Mouse (Mus musculus): ENCODE measurements at regions not wholly inside any gene's neighbourhood (a gene's known extent, or its start where the extent isn't known, plus 50 kb on each side); places are given as distances from the start of the nearest gene placed in this dataset.

DNA sequence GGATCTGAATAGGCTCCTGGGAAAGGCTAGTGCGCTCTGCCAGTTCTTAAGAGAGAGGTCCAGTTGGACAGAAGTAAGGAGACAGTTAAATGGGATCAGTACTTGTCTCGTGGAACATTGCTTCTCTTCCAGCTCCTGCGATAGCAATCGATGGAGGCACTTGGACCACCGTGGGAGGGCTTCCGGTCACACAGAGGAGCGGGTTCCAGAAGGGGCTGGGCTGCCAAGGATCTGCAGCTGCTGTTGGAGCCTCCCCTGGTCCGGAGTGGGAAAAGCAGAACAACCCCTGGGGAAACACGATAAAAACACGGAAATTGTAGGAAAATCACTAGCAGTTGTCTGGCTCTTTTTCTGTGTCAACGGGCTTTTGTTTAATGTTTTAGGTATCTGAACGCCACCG is 252.3 kb upstream of the Gm5148 start:
- peak; percentile 44 for DNase-seq (ENCODE audit: low spot score in 2 of 2)

- DNase-seq (ENCODE audit: low spot score in 2 of 2), result no peak
Observed at GRCm38 (mm10) chr3:37975194-37975756, 251.0 kb upstream of the Gm5148 start.

DNA sequence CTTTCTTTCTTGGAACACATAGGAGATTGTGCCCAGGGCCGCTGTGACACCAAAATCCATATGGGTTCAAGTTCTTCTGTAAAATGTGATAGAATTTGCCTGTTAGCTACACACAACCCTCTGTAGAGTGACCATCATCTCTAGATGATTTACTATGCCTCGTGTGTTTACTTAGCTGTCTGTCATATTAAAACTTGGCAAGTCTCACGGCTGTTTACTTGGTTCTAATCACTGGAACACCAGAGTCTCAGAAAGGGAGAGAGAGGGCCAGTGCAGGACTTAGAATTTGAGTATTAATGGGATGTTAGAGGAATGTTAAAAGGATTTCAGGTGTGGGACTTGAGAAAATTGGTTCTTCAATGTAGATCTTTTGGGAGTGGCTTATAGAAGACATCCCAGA is 248.6 kb upstream of the Gm5148 start:
- no peak for DNase-seq (ENCODE audit: low spot score in 2 of 2)

GRCm38 (mm10) chr3:37971240-37971639 is 246.9 kb upstream of the Gm5148 start:
- DNase-seq (ENCODE audit: low spot score in 2 of 2), result no peak

- no peak for DNase-seq (ENCODE audit: low spot score in 2 of 2)
Observed at GRCm38 (mm10) chr3:37968654-37969053, 244.4 kb upstream of the Gm5148 start.

DNA sequence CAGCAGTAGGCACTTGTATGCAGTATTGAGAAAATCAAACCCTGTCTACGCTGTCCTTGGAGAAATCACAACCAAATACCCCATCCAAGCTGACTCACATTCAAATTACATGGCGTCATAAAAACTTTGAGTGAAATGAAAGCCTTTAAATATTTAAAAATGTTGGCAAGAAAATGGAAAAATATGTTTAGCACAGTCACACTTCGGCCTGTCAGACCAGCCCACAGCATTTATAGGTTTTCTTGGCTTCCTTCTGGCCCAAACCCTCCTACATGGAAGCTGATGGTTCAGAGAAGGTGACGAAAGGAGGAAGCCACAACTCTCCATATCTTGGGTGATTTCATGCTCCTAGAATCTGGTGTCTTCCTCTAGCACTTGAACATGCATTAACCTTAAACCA is 240.9 kb upstream of the Gm5148 start:
- DNase-seq (ENCODE audit: low spot score in 2 of 2), result no peak

- DNase-seq (ENCODE audit: low spot score in 2 of 2), result peak in 1 of 2 experiments; percentile 32
Observed at GRCm38 (mm10) chr3:37964083-37964482, 239.8 kb upstream of the Gm5148 start.

DNA sequence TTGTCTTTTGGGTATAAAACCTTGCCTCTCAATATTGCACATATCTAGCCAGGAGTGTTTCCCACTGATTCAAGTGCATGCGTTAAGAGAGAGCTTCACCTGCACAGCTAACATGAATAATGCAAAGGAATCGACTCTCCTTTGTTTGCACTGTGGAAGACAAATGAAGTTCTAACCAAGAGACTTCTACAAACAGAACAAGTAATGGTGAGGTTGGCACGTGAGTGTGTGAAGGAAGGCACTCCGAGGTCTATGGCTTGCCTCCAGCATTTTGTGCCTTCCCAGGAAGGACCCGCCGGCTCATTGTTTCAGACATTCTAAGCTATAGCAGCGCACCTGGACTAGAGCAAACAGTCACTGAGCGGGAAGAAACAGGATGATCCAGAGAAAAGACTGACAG is 238.5 kb upstream of the Gm5148 start:
- DNase-seq (ENCODE audit: low spot score in 2 of 2), result no peak

- DNase-seq (ENCODE audit: low spot score in 2 of 2), result no peak
Observed at GRCm38 (mm10) chr3:37962043-37962810, 237.9 kb upstream of the Gm5148 start.

- no peak for DNase-seq (ENCODE audit: low spot score in 2 of 2)
Observed at GRCm38 (mm10) chr3:37958361-37958978, 234.2 kb upstream of the Gm5148 start.

DNA sequence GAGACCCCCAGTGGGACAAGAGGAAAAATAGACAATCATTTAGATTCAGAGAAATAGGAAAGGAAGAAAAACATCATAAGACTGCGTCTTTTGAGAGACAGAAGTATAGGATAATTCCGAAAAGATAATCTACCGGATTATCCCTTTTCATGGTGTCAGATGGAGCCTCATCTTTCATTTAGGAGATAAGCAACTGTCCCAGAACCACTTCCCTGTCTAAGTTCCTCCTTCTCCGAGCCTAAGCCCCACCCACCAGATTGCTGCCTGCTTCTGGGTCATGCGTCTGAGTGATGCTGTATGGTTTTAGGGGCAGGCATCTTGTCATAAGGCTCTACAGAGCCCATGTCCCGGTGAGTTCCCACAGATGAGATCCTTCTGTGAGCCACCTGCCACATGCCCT is 232.3 kb upstream of the Gm5148 start:
- no peak for DNase-seq (ENCODE audit: low spot score in 2 of 2)

GRCm38 (mm10) chr3:37952891-37953290 is 228.6 kb upstream of the Gm5148 start:
- peak in 1 of 2 experiments; percentile 37 for DNase-seq (ENCODE audit: low spot score in 2 of 2)

DNA sequence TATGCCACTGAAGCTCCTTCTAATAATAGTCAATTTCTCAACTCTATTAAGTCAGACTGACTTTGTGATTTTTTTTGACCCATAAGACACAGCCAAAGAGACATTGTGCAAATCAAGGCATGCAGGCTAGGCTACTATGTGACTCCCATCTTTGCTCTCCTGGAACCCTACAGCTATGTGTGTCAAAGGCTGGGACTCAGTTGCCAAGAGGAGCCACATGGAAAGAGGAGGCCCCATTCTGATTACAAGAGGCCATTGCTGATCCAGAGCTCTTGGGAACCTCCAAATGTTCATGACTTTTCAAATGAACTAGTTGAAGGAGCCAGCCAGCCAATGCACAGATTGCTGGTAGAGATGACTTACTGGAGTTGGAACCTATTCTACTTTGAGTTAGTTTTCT is 228.0 kb upstream of the Gm5148 start:
- DNase-seq (ENCODE audit: low spot score in 2 of 2), result no peak

- no peak for DNase-seq (ENCODE audit: low spot score in 2 of 2)
Observed at GRCm38 (mm10) chr3:37943661-37944060, 219.4 kb upstream of the Gm5148 start.

GRCm38 (mm10) chr3:37940016-37940415 is 215.7 kb upstream of the Gm5148 start:
- no peak for DNase-seq (ENCODE audit: low spot score in 2 of 2)

DNA sequence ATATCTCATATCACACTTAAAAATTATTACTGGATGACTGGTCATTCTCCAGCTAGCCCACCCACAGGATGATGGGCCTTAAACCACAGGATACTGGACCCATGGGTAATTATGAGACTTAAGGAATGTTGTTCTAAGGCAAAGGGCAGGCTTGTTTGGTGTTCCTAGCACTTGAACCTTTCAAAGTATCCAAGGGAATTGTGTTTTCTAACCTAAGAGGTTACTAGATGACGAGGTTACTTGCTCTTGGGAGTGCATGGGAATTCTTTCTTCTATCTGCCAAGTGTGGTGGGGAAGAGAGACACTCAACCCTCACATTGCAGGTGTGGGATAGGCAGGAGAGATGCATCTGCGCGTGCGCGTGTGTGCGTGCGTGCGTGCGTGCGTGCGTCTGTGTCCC is 214.6 kb upstream of the Gm5148 start:
- DNase-seq (ENCODE audit: low spot score in 2 of 2), result no peak

GRCm38 (mm10) chr3:37938284-37938596 is 213.9 kb upstream of the Gm5148 start:
- no peak for DNase-seq (ENCODE audit: low spot score in 2 of 2)

DNA sequence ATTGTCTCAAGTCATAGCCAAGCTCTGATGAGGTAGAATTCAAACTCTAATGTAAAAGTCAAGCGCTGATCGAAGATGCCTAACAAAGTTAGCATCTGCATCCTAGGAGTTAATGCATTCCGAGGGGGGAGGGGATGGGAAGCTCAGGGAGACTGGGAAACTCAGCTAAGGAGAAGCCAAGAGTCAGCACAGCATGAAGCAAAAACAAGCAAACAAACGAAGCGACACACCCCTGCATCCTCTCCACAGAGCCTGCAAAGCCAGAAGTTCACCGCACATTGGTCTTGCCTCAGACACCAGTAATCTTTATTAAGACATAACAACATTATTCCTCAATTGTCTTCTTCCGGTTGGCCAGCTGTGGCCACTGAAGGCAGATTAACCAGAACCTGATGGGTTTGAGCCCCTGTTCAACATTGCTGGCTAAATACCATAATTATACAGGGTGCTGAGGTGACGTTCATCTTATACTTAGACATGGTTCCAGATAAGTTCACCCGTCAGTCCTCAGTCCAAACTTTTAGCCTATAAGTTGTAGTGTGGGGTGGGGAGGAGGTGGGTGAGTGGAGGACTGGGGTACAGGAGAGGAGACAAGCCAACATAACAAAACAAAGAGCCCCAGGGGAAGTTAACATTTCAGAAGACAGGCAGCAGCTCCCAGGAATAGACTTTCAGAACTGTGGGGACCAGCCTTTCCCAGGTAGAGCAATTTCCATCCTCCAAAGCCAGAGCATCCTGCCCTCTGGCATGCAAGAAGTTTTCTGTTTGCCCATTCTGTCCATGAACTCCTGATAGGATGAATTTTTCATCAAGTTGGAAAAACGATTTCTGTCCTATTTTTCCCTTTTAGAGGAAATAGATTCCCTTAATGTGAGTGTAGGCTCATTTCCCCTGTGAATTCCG is 213.3 kb upstream of the Gm5148 start:
- no peak for DNase-seq (ENCODE audit: low spot score in 2 of 2)

DNA sequence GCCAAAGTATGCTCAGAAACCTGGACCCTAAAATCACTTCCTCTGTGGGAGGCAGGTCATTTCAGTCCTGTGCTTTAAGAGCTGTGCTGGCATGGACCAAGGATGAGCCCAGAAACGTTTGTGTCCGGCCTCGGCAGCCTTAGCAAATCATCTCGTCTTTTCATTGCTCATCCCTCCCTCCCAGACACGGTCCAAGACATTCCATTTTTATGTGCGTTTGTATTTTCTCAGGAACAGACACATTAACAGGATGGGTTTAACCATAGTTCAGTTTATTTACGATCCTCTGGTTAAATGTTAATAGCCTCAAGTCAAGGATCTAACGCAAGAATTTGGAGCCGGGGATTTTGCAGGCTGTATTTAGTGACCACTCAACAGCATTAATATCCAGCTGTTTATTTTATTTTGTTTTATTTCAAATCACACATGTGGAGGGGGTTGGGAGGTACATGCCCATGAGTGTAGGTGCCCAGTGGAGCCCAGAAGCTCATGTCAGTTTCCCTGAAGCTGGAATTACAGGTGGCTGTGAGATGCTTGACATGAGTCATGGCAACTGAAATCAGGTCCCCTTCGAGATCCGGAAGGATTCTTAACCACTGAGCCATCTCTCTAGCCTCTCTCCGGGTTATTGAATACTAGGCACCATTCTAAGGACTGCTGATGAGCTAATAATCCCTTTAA is 212.1 kb upstream of the Gm5148 start:
- no peak for DNase-seq (ENCODE audit: low spot score in 2 of 2)

- DNase-seq (ENCODE audit: low spot score in 2 of 2), result peak; percentile 50 to 58
Observed at GRCm38 (mm10) chr3:37934905-37935708, 210.8 kb upstream of the Gm5148 start.

DNA sequence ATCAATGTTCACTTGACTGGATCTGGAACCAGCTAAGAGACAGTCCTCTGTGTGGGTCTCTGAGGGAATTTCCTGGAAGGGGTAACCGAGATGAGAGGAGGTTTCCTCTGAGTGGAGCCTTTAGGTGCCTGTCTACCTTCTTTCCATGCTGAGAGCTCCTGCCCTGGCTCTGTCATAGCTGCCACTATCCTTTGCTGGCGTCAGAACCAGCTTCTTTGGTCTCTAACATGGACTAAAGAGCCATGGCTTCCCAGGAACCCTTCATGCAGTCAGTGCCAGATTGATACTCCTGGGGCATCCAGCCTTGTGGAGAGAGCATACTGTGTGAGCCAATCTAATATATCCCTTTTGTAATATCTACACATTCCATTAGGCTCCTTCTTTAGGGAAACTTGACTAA is 209.9 kb upstream of the Gm5148 start:
- no peak for DNase-seq (ENCODE audit: low spot score in 2 of 2)
